Mouse (Mus musculus) heart, postnatal 0 days (tissue): ENCODE results near the gene Gjc1.

ENCODE experiments used
- CTCF ChIP-seq: IDR thresholded peaks from 2 replicates; pipeline ENCODE4 v1.5.1; 2016; ENCODE audit warnings: antibody characterized with exemption, control low read depth, low read depth
- EP300 ChIP-seq: IDR thresholded peaks from 2 replicates; pipeline ENCODE4 v1.6.1; 2016; ENCODE audit warnings: antibody characterized with exemption, low read depth

- TF ChIP-seq CTCF, result no peak
- no peak for TF ChIP-seq EP300
Measured at GRCm38 (mm10) chr11:102783443-102783842, 36.1 kb downstream of the Gjc1 start.
